Mouse (Mus musculus) adipose tissue, adult 10 weeks (tissue): Measurements from ENCODE around the gene Fgfr1op2. TPM values are rescaled to one million over a fixed set of nuclear protein-coding genes. Genes with fewer than 3 reads are reported as not detected.

Experiments used
- polyA plus RNA-seq: library from polyadenylated mRNA; stranded (reverse); fragments of 350-450 nt; fragmentation: Illumina TruSeq; extraction: RNeasy Lipid Tissue Mini Kit (QIAGEN cat#74804); gene quantifications from one replicate; pipeline ENCODE4 v1.2.3, GENCODE M21; 2014; ENCODE audit warnings: low read depth, low replicate concordance

Fgfr1op2 gene
- polyA plus RNA-seq, result 94.1 TPM

GRCm38 (mm10) chr6:146576903-146577302 is at the start of gene Fgfr1op2:
Gene Fgfr1op2, plus strand, starts transcription at chr6:146577203.

GRCm38 (mm10) chr6:146577310-146578109 is 507 bp downstream of the Fgfr1op2 start, which contains the start of gene Ints13:
Gene Ints13, minus strand, starts transcription at chr6:146577835.

GRCm38 (mm10) chr6:146642276-146643183 is 65.5 kb downstream of the Fgfr1op2 start, which contains the start of the genes Med21 and Tm7sf3:
Gene Med21, plus strand, starts transcription at chr6:146642547.
Gene Tm7sf3, minus strand, starts transcription at chr6:146642824.

Other genes starting within 250 kb of the Fgfr1op2 start
- 13.0 TPM for gene Itpr2, start 75.0 kb upstream of the Fgfr1op2 start, polyA plus RNA-seq
- 45.3 TPM for gene Ints13, start 632 bp downstream of the Fgfr1op2 start, polyA plus RNA-seq
- 53.3 TPM for gene Med21, start 65.3 kb downstream of the Fgfr1op2 start, polyA plus RNA-seq
- gene Tm7sf3, start 65.6 kb downstream of the Fgfr1op2 start, polyA plus RNA-seq, result 57.4 TPM
- 10.4 TPM for gene Stk38l, start 147.8 kb downstream of the Fgfr1op2 start, polyA plus RNA-seq
- gene Arntl2, start 218.9 kb downstream of the Fgfr1op2 start, polyA plus RNA-seq, result 2.4 TPM